Mouse (Mus musculus) fibroblast of lung, adult 2 months (primary cell): Measurements from ENCODE around the gene Foxp1.

ENCODE experiments used
- DNase-seq: peaks from one replicate; pipeline ENCODE4 v3.0.0-alpha.2; 2011; ENCODE audit warnings: low read depth

Gene Foxp1

DNA sequence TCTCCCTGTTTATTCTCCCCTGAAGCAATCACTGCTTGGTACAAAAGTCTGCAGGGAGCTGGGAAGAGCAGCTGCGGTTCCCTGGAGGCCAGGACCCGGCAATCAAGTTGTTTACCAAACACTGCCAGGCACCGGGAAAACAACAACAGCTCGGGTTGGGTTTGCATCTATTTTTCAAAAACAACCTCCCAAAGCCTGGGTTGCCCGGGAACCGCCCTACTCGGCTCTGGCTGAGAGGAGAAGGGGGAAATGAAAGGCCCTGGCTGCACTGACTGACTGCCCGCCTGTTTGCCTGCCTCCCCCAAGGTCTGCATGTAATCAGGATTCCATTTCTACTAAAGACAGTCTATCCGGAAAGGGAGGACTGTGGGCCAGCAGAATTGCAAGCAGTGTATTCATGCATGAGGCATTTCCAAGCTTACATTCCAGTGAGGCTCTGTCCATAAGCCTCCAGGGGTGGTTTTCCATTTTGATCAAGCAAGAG lies 82.6 kb downstream of the Foxp1 start:
- peak; percentile 65 for DNase-seq

- DNase-seq: peak; percentile 72
These were observed 83.2 kb downstream of the Foxp1 start for GRCm38 (mm10) chr6:99439214-99439877.

GRCm38 (mm10) chr6:99436371-99436770 lies 86.2 kb downstream of the Foxp1 start:
- DNase-seq: peak; percentile 73

DNA sequence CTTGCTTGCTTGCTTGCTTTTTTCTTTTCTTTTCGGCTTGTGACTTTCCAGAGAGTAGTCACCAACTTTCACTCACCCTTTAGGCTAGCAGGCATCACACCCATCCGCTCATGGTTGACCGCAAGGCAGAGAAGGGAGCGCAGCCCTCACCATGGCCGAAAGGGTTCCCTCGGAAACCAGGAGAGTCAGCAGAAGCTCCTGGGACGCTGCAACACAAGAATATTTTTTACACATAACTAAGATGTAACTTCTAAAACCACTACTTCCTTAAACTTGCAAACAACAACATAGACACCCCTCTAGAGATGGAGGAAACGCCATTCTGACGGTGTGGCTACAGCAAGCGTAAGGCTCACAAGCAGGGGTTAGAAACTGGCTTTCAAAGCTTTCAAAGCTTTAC lies 87.4 kb downstream of the Foxp1 start:
- DNase-seq: no peak

GRCm38 (mm10) chr6:99433006-99433405 lies 89.5 kb downstream of the Foxp1 start:
- DNase-seq: no peak

GRCm38 (mm10) chr6:99431941-99432340 lies 90.6 kb downstream of the Foxp1 start:
- DNase-seq: no peak

- no peak for DNase-seq
These were observed 92.0 kb downstream of the Foxp1 start for GRCm38 (mm10) chr6:99430560-99430959.

GRCm38 (mm10) chr6:99429378-99430131 lies 93.0 kb downstream of the Foxp1 start:
- no peak for DNase-seq

GRCm38 (mm10) chr6:99428961-99429360 lies 93.6 kb downstream of the Foxp1 start:
- no peak for DNase-seq

- peak; percentile 46 for DNase-seq
These were observed 95.2 kb downstream of the Foxp1 start for GRCm38 (mm10) chr6:99427301-99427700.

GRCm38 (mm10) chr6:99425044-99425443 lies 97.5 kb downstream of the Foxp1 start:
- DNase-seq: no peak

DNA sequence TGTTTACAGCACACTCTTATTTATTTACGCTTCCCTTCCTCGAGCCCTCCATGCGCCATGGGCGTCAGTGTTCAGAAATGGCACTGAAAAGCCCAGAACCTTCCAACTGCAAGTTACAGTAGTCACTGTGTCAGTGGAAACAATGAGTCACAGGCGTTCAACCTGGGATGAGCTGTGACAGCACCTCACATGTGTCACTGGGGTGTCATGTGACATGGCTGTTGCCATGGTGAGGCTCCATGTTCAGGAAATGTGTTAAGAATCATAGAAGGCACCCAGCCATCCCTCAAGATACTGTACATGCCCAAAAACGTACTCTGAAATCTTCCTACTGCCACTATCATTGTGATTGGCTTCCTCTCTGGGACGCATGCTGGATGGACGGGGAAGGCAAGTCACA lies 101.9 kb downstream of the Foxp1 start:
- DNase-seq: no peak

DNA sequence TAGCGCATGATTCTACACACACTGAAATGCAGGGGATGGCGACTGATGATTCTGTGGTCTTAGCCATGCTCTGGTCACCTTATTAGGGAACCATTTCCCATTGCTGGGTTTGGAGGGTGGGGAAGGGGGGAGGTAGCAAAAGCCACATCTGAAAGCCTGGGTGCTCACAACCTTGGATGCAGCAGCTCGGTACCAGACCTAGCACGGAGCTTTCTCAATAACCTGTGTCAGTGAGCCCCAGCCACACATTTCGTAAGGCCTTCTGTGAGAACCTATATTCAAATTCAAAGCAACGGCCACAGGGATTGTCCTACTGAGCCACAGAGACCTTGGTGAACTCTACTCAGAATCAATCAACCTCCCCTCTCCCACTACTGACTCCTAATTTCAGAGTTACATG lies 109.9 kb downstream of the Foxp1 start:
- no peak for DNase-seq

GRCm38 (mm10) chr6:99409602-99410001 lies 112.9 kb downstream of the Foxp1 start:
- DNase-seq: no peak

DNA sequence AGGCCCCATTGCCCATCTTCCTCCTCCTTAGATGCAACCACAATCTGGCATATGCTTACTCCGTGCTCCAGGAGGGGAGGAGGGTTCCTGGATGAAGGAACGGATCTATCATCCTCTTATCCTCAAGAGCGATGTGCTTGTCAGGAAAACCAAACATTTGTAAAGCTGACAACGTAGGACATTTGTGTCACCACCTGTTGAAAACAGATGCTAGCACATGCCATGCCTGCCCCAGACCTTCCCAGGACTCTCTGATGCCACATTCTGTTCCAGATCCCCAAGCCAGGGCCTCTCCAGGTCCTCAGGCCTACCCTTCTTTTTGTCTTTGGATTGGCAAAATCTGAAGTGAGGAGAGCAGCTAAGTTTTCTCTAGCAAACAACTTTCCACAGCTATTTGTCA lies 113.6 kb downstream of the Foxp1 start:
- DNase-seq: no peak

DNA sequence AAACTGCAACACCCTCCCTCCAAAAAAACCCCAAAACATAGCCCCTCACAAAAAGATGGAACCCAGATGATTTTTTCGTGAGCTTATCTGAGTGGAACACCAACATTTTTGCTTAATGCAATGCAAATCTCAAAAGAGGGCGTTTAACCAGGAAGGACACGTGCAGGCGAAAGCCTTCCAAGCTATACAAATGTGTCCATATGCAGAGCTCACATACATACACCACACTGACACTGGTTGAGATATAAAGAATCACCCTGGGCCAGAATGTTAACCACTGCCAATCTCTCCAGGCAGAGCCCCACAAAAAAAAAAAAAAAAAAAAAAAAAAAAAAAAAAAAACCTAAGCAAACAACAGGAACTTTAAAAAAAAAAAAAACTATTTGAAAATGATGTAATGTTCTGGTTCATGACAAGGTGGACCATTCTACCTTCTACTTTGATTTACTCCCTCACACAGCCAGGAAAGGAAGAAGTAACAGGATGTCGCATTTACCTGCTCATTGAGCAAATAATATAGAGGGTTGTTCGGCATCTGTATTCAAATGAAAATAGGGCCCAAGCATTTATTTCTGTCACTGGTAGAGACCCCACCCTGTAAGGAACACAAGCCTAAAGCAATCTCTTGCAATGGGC lies 118.6 kb downstream of the Foxp1 start:
- no peak for DNase-seq

GRCm38 (mm10) chr6:99402941-99403340 lies 119.6 kb downstream of the Foxp1 start:
- no peak for DNase-seq

DNA sequence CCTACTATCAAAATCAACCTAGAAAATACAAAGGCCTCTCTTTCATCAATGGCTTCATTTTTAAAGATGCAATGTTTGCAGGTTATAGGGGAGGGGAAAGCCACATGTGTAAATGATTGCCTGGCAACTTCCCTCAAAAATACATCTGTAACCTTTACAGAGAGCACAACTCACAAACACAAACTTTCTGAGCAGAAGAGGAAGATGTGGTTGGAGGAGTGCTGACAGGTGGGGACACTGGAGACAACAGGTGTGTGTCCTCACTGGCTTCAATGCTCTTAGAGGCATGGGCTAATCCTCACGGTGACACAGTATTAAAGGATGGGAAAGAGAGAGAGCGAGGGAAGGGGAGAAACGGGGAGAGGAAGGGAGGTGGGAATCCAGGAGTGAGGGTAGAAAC lies 120.2 kb downstream of the Foxp1 start:
- no peak for DNase-seq

GRCm38 (mm10) chr6:99401801-99402200 lies 120.7 kb downstream of the Foxp1 start:
- no peak for DNase-seq

- DNase-seq: no peak
These were observed 121.3 kb downstream of the Foxp1 start for GRCm38 (mm10) chr6:99401211-99401610.

DNA sequence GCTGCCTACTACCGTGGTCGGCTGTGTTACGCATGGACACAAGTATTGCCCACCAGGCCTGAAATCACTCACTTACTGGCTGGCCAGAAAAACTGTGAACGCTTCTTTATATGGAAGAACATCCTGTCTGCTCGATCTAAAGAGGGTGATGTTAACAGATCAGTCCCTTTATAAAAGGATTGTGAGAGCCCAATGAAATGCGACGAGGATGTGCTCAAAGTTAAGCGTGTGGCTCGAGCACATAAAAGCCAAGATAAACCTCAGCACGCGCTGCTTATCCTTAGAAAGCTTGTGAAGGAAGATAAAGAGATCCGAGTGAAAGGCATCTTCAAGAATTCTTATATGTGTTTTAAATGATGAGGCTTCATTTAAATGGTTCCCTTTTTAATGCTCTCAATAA lies 126.8 kb downstream of the Foxp1 start:
- DNase-seq: no peak

DNA sequence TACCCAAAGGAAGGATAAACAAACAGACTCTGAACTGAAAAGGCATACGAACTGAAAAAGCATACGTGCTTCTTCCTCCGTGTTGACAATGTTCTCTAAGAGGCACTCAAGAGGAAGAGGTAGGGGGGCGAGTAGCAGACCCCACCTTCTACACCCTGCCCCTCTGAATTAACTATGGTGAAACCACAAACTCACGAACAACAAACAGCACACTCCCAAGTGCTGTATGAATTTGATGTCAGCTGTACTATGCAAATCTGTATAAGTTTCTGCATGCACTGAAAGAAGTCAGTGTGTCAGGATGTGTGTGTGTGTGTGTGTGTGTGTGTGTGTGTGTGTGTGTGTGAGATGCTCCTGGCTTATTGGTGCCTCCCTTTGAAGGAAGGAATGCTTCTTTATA lies 127.7 kb downstream of the Foxp1 start:
- DNase-seq: no peak

- no peak for DNase-seq
These were observed 130.0 kb downstream of the Foxp1 start for GRCm38 (mm10) chr6:99392484-99392883.
